Mouse (Mus musculus): ENCODE results near the gene Suox. TPM values are rescaled to one million over a fixed set of nuclear protein-coding genes. Genes with fewer than 3 reads are reported as not detected.

Gene Suox
- polyA plus RNA-seq, 1 experiment from 2014 or later, result 9.8 TPM

GRCm38 (mm10) chr10:128655254-128655653, 18.6 kb downstream of the Suox start:
- Histone ChIP-seq H3K4me1 (ENCODE audit: control insufficient read depth, insufficient read depth, low read length) (no peaks in the 10 kb centered on the region), H3K4me2 (ENCODE audit: low read length) (no peak overlapping the region), H3K27ac (ENCODE audit: low read depth, low read length) (no peak overlapping the region), H3K9ac (ENCODE audit: low read length) (no peak overlapping the region), H3K9me3 (replicated peaks; ENCODE audit: control insufficient read depth, low read length) (no peaks in the 10 kb centered on the region), H3K4me3 (ENCODE audit: low read depth, low read length) (no peak overlapping the region), H3K36me3 (ENCODE audit: control insufficient read depth, insufficient read depth, low read length) (no peaks in the 10 kb centered on the region), H3K27me3 (replicated peaks; ENCODE audit: control insufficient read depth, insufficient read depth, low read length) (no peaks in the 10 kb centered on the region)
- DNase-seq (ENCODE audit: low spot score), result no peak
- 89% methylated on average over 3 of the region's 3 CpGs for WGBS
- no peak for ATAC-seq

GRCm38 (mm10) chr10:128653866-128654265, 20.0 kb downstream of the Suox start:
- no peak overlapping the region for H3K4me3 ChIP-seq (ENCODE audit: low read depth, low read length)
- DNase-seq (ENCODE audit: low spot score), result no peak
- H3K9ac ChIP-seq (ENCODE audit: low read length), result no peak overlapping the region
- WGBS, result 79% methylated on average over 4 of the region's 4 CpGs
- H3K27me3 ChIP-seq (replicated peaks; ENCODE audit: control insufficient read depth, insufficient read depth, low read length), result no peaks in the 10 kb centered on the region
- no peaks in the 10 kb centered on the region for H3K36me3 ChIP-seq (ENCODE audit: control insufficient read depth, insufficient read depth, low read length)
- H3K4me2 ChIP-seq (ENCODE audit: low read length), result no peak overlapping the region
- no peaks in the 10 kb centered on the region for H3K4me1 ChIP-seq (ENCODE audit: control insufficient read depth, insufficient read depth, low read length)
- H3K27ac ChIP-seq (ENCODE audit: low read depth, low read length), result no peak overlapping the region
- no peak for ATAC-seq
- H3K9me3 ChIP-seq (replicated peaks; ENCODE audit: control insufficient read depth, low read length), result no peaks in the 10 kb centered on the region

- 6% methylated on average over 10 of the region's 13 CpGs for WGBS
- DNase-seq (ENCODE audit: low spot score) (peak; percentile 80), ATAC-seq (peak; percentile 85)
- peaks cover 5% of the 10 kb centered on the region for H3K4me1 ChIP-seq (ENCODE audit: control insufficient read depth, insufficient read depth, low read length)
- peaks cover 5% of the 10 kb centered on the region for H3K36me3 ChIP-seq (ENCODE audit: control insufficient read depth, insufficient read depth, low read length)
- no peaks in the 10 kb centered on the region for H3K9me3 ChIP-seq (replicated peaks; ENCODE audit: control insufficient read depth, low read length)
- H3K4me2 ChIP-seq (ENCODE audit: low read length), result peak overlapping the region; percentile 68
- peak overlapping the region; percentile 52 for H3K4me3 ChIP-seq (ENCODE audit: low read depth, low read length)
- peak overlapping the region; percentile 61 for H3K9ac ChIP-seq (ENCODE audit: low read length)
- H3K27me3 ChIP-seq (replicated peaks; ENCODE audit: control insufficient read depth, insufficient read depth, low read length), result no peaks in the 10 kb centered on the region
- H3K27ac ChIP-seq (ENCODE audit: low read depth, low read length), result peak overlapping the region; percentile 71
Observed at GRCm38 (mm10) chr10:128646139-128647089, 27.5 kb downstream of the Suox start.

GRCm38 (mm10) chr10:128645111-128646011, 28.5 kb downstream of the Suox start, which contains the start of gene Ikzf4:
Ikzf4 (minus strand) TSS chr10:128645991.
- DNase-seq (ENCODE audit: low spot score) (peak; percentile 69), ATAC-seq (peak; percentile 86)
- H3K9me3 ChIP-seq (replicated peaks; ENCODE audit: control insufficient read depth, low read length), result no peaks in the 10 kb centered on the region
- H3K36me3 ChIP-seq (ENCODE audit: control insufficient read depth, insufficient read depth, low read length), result peaks cover 15% of the 10 kb centered on the region
- H3K4me1 ChIP-seq (ENCODE audit: control insufficient read depth, insufficient read depth, low read length), result peaks cover 5% of the 10 kb centered on the region
- no peaks in the 10 kb centered on the region for H3K27me3 ChIP-seq (replicated peaks; ENCODE audit: control insufficient read depth, insufficient read depth, low read length)
- peak within 1 kb of the TSS; percentile 72 for H3K9ac ChIP-seq (ENCODE audit: low read length)
- H3K4me2 ChIP-seq (ENCODE audit: low read length), result peak within 1 kb of the TSS; percentile 68
- WGBS, result 2% methylated on average over 36 of the region's 36 CpGs
- H3K4me3 ChIP-seq (ENCODE audit: low read depth, low read length), result peak within 1 kb of the TSS; percentile 52
- H3K27ac ChIP-seq (ENCODE audit: low read depth, low read length), result peak within 1 kb of the TSS; percentile 86

GRCm38 (mm10) chr10:128642749-128643148, 31.1 kb downstream of the Suox start:
- no peak for DNase-seq (ENCODE audit: low spot score)
- H3K27ac ChIP-seq (ENCODE audit: low read depth, low read length), result no peak overlapping the region
- no peaks in the 10 kb centered on the region for H3K9me3 ChIP-seq (replicated peaks; ENCODE audit: control insufficient read depth, low read length)
- H3K4me1 ChIP-seq (ENCODE audit: control insufficient read depth, insufficient read depth, low read length), result peaks cover 5% of the 10 kb centered on the region
- H3K4me3 ChIP-seq (ENCODE audit: low read depth, low read length), result no peak overlapping the region
- no peak for ATAC-seq
- no peaks in the 10 kb centered on the region for H3K27me3 ChIP-seq (replicated peaks; ENCODE audit: control insufficient read depth, insufficient read depth, low read length)
- peaks cover 36% of the 10 kb centered on the region for H3K36me3 ChIP-seq (ENCODE audit: control insufficient read depth, insufficient read depth, low read length)
- H3K9ac ChIP-seq (ENCODE audit: low read length), result no peak overlapping the region
- 83% methylated on average over 6 of the region's 6 CpGs for WGBS
- H3K4me2 ChIP-seq (ENCODE audit: low read length), result no peak overlapping the region

GRCm38 (mm10) chr10:128641871-128642270, 32.0 kb downstream of the Suox start:
- Histone ChIP-seq H3K27ac (ENCODE audit: low read depth, low read length) (no peak overlapping the region), H3K27me3 (replicated peaks; ENCODE audit: control insufficient read depth, insufficient read depth, low read length) (no peaks in the 10 kb centered on the region), H3K9ac (ENCODE audit: low read length) (no peak overlapping the region), H3K9me3 (replicated peaks; ENCODE audit: control insufficient read depth, low read length) (no peaks in the 10 kb centered on the region), H3K4me2 (ENCODE audit: low read length) (no peak overlapping the region), H3K4me1 (ENCODE audit: control insufficient read depth, insufficient read depth, low read length) (peaks cover 5% of the 10 kb centered on the region), H3K4me3 (ENCODE audit: low read depth, low read length) (no peak overlapping the region), H3K36me3 (ENCODE audit: control insufficient read depth, insufficient read depth, low read length) (peaks cover 39% of the 10 kb centered on the region)
- ATAC-seq, result no peak
- no peak for DNase-seq (ENCODE audit: low spot score)
- WGBS, result 85% methylated on average over 7 of the region's 7 CpGs

- no peaks in the 10 kb centered on the region for H3K4me1 ChIP-seq (ENCODE audit: control insufficient read depth, insufficient read depth, low read length)
- 95% methylated on average over 15 of the region's 15 CpGs for WGBS
- H3K9ac ChIP-seq (ENCODE audit: low read length), result no peak overlapping the region
- DNase-seq (ENCODE audit: low spot score) (no peak), ATAC-seq (no peak)
- no peak overlapping the region for H3K4me2 ChIP-seq (ENCODE audit: low read length)
- no peak overlapping the region for H3K4me3 ChIP-seq (ENCODE audit: low read depth, low read length)
- H3K27ac ChIP-seq (ENCODE audit: low read depth, low read length), result no peak overlapping the region
- no peaks in the 10 kb centered on the region for H3K27me3 ChIP-seq (replicated peaks; ENCODE audit: control insufficient read depth, insufficient read depth, low read length)
- peaks cover 47% of the 10 kb centered on the region for H3K36me3 ChIP-seq (ENCODE audit: control insufficient read depth, insufficient read depth, low read length)
- H3K9me3 ChIP-seq (replicated peaks; ENCODE audit: control insufficient read depth, low read length), result no peaks in the 10 kb centered on the region
Observed at GRCm38 (mm10) chr10:128640891-128641290, 33.0 kb downstream of the Suox start.

- no peak overlapping the region for H3K4me2 ChIP-seq (ENCODE audit: low read length)
- H3K27me3 ChIP-seq (replicated peaks; ENCODE audit: control insufficient read depth, insufficient read depth, low read length), result no peaks in the 10 kb centered on the region
- DNase-seq (ENCODE audit: low spot score) (no peak), ATAC-seq (no peak)
- no peaks in the 10 kb centered on the region for H3K9me3 ChIP-seq (replicated peaks; ENCODE audit: control insufficient read depth, low read length)
- WGBS, result 92% methylated on average over 14 of the region's 14 CpGs
- peaks cover 56% of the 10 kb centered on the region for H3K36me3 ChIP-seq (ENCODE audit: control insufficient read depth, insufficient read depth, low read length)
- H3K4me3 ChIP-seq (ENCODE audit: low read depth, low read length), result no peak overlapping the region
- no peak overlapping the region for H3K9ac ChIP-seq (ENCODE audit: low read length)
- H3K4me1 ChIP-seq (ENCODE audit: control insufficient read depth, insufficient read depth, low read length), result no peaks in the 10 kb centered on the region
- no peak overlapping the region for H3K27ac ChIP-seq (ENCODE audit: low read depth, low read length)
Observed at GRCm38 (mm10) chr10:128639999-128640398, 33.9 kb downstream of the Suox start.
